Mouse (Mus musculus) neural tube, embryonic 13.5 days (tissue): ENCODE results near the gene Vmn2r58. TPM values are rescaled to one million over a fixed set of nuclear protein-coding genes. Genes with fewer than 3 reads are reported as not detected.
"Not testable (repeated sequence)": the region's sequence is repeated elsewhere in the genome, so short reads cannot be mapped to it uniquely, and the experiment has no call there.

ENCODE experiments used
- ATAC-seq: fragments of 200-750 bp; cut with Nextera tagmentation; 2 replicates; pipeline ENCODE4 v1.8.0; 2017; ENCODE audit warnings: low read depth, mild to moderate bottlenecking, moderate TSS enrichment, moderate library complexity
- H3K27ac ChIP-seq: fragments of 300-500 bp; sonication (generic); replicated peaks from 2 replicates; pipeline ENCODE4 v1.5.1; 2015; ENCODE audit warnings: moderate library complexity, mild to moderate bottlenecking, inconsistent platforms
- H3K27me3 ChIP-seq: fragments of 300-500 bp; sonication (generic); 2 replicates; pipeline ENCODE4 v1.6.1; 2015; ENCODE audit warnings: mild to moderate bottlenecking, inconsistent platforms
- H3K36me3 ChIP-seq: fragments of 300-500 bp; sonication (generic); 2 replicates; pipeline ENCODE4 v1.6.1; 2015; ENCODE audit warnings: mild to moderate bottlenecking, inconsistent platforms
- H3K4me1 ChIP-seq: fragments of 300-500 bp; sonication (generic); replicated peaks from 2 replicates; pipeline ENCODE4 v1.6.1; 2015; ENCODE audit warnings: inconsistent platforms
- H3K4me2 ChIP-seq: fragments of 300-500 bp; sonication (generic); 2 replicates; pipeline ENCODE4 v1.6.1; 2015; ENCODE audit warnings: inconsistent platforms, mild to moderate bottlenecking, moderate library complexity
- H3K4me3 ChIP-seq: fragments of 300-500 bp; sonication (generic); 2 replicates; pipeline ENCODE4 v1.5.1; 2015; ENCODE audit warnings: mild to moderate bottlenecking, inconsistent platforms
- H3K9ac ChIP-seq: fragments of 300-500 bp; sonication (generic); 2 replicates; pipeline ENCODE4 v1.6.1; 2015; ENCODE audit warnings: moderate library complexity, mild to moderate bottlenecking, inconsistent platforms
- H3K9me3 ChIP-seq: fragments of 300-500 bp; sonication (generic); 2 replicates; pipeline ENCODE4 v1.6.1; 2016; ENCODE audit warnings: inconsistent platforms
- WGBS: fragments of 180-500 bp; shearing (Covaris S2); methylation state at CpG from one replicate; pipeline ENCODE4 v1.1.7; 2015; 5-methylcytosine and 5-hydroxymethylcytosine counted together
- polyA plus RNA-seq: library from polyadenylated mRNA; unstranded; fragments of >200 nt; fragmentation: Nextera tagmentation; extraction: Ambion mirVana; gene quantifications from 2 replicates; pipeline ENCODE4 v1.2.1, GENCODE M21; 2015

The Vmn2r58 gene
- not detected in 2 replicates for polyA plus RNA-seq

DNA sequence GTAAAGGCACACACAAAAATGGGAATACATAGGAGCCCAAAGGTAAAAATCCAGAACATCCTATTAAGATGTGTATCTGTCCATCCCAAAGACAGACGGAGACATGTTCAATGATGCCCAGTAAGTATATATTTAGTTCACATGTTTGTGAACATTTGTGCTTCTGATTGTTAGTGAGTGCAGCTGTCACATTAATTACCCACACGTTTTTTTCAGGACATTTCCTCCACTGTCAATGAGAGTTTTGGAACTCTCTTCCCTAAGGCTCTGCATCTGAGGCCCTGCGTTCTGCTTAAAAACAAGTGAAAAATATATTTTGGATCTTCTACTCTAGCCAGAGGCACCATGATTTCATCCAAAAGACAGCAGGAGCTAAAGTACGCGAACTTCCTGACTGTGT is at the start of gene Vmn2r58:
Gene Vmn2r58 (minus strand): TSS at position 101 of the 400 bp plus-strand sequence.
- H3K4me3 ChIP-seq, ATAC-seq, H3K27me3 ChIP-seq, H3K9ac ChIP-seq, H3K4me1 ChIP-seq, H3K4me2 ChIP-seq, H3K36me3 ChIP-seq, H3K27ac ChIP-seq: not testable (repeated sequence)
- 78% methylated on average over 5 of the region's 5 CpGs for WGBS
- peaks cover 16% of the 10 kb centered on the region for H3K9me3 ChIP-seq

Other genes starting within 250 kb of the Vmn2r58 start
- 24.8 and 31.2 TPM in 2 replicates for gene Zfp788, start 239.5 kb downstream of the Vmn2r58 start, polyA plus RNA-seq
- gene Vmn2r59, start 186.3 kb upstream of the Vmn2r58 start, polyA plus RNA-seq, result not detected in 2 replicates
- not detected in 2 replicates for gene Vmn2r60, start 235.1 kb upstream of the Vmn2r58 start, polyA plus RNA-seq